Mouse (Mus musculus) frontal cortex, postnatal 25 days (tissue): ENCODE results near the gene Gcn1l1.
"Not testable (repeated sequence)": the region's sequence is repeated elsewhere in the genome, so short reads cannot be mapped to it uniquely, and the experiment has no call there.

ENCODE experiments used
- DNase-seq, 2 experiments: peaks; one replicate each; pipeline ENCODE4 v3.0.0; 2022; ENCODE audit warnings: low spot score in 2 of 2

Gene Gcn1l1

DNA sequence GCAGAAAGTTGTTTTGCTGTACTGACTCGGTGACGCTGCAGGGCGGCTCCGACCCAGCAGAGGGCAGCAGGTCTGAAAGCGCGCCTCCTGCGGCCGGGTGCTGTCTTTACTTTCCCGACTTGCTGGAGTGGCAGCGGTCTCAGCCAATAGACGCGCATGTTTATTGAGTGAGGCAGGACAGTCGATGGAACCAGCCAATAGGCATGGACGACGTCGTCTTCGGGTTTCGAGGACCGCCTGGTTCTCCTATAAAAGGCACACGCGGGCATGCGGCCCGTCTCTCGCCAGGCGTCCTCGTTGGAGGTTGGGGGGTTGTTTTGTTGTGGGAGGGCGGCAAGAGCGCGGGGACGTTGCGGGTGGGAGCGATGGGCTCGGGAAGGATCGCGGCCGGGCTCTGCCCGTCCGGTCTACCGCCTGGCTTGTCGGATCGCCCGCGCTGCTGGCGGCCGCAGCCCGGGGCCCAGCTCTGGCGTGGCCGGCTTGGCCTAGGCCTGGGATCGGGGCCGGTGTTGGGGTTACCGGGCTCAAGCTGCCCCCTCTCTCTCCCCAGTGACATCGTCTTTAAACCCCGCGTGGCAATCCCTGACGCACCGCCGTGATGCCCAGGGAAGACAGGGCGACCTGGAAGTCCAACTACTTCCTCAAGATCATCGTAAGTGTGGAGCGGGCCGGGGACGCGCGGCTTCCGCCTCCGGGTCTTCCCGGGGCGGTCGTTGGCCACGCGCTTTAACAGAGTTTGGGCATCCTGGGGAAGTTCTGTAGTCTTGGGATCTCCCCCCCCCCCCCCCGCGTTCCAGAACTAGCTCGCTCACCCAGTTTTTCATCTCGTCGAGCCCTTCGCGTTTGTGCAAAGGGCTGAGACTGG is 5.6 kb upstream of the Gcn1l1 start, which contains the start of gene Rplp0:
Rplp0 (plus strand) TSS at position 231 of the 865 bp plus-strand sequence.
- peak; percentile 100 for DNase-seq

- DNase-seq = no peak
Observed at GRCm38 (mm10) chr5:115560336-115560905, 4.6 kb upstream of the Gcn1l1 start.

GRCm38 (mm10) chr5:115563771-115564585 is 1.1 kb upstream of the Gcn1l1 start:
- no peak for DNase-seq

GRCm38 (mm10) chr5:115565403-115565802 is 349 bp downstream of the Gcn1l1 start:
- DNase-seq = no peak

DNA sequence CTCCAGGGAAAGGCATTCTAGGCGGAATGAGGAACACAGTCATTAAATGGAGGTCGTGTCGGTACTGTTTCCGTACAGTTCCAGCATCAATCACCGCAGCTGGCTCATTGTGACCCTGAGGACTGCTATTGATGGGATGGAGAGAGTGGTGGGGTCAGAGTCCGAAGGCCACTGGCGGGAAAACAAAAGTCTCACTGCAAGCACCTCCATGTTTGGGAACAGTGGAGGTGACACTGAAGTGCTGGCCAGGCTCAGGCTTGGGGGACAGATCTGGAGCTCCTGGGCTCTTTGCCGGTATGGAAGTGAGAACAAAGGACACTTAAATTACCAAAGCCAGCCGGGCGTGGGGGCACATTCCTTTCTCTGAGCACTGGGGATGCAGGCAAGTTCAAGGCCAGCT is 3.6 kb downstream of the Gcn1l1 start:
- no peak for DNase-seq

- no peak for DNase-seq
Observed at GRCm38 (mm10) chr5:115569308-115569707, 4.3 kb downstream of the Gcn1l1 start.

GRCm38 (mm10) chr5:115569721-115570120 is 4.7 kb downstream of the Gcn1l1 start:
- no peak for DNase-seq

- DNase-seq = peak; percentile 32 to 57
Observed at GRCm38 (mm10) chr5:115571086-115571485, 6.0 kb downstream of the Gcn1l1 start.

GRCm38 (mm10) chr5:115572679-115573535 is 7.9 kb downstream of the Gcn1l1 start:
- no peak for DNase-seq

GRCm38 (mm10) chr5:115574992-115575391 is 9.9 kb downstream of the Gcn1l1 start:
- no peak for DNase-seq

DNA sequence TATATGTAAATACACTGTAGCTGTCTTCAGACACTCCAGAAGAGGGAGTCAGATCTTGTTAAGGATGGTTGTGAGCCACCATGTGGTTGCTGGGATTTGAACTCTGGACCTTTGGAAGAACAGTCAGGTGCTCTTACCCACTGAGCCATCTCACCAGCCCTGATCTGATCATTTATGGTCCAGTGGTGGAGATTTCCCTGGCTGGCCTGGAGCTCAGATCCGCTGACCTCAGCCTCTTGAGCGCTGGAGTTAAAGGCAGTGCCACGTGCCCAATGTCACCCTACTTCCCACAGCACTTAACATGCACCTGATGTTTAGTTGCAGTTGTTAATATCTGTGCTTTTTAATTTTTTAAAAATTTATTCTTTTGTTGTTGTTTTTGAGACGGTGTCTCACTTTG is 12.6 kb downstream of the Gcn1l1 start:
- DNase-seq = not testable (repeated sequence)

DNA sequence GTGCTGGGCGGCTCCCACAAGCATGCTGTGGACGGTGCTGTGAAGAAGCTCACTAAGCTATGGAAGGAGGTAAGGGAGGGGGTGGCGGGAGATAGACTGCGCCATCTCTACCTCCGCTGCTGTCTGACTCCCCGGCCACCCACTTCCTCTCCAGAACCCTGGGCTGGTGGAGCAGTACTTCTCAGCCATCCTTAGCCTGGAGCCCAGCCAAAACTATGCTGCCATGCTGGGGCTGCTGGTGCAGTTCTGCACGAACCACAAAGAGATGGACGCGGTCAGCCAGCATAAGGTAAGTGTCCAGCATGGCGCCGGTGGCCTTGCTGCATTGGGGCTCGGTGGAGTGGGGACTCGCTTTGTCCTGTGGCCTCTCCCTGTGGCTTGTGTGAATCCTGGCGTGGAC is 13.9 kb downstream of the Gcn1l1 start:
- DNase-seq = no peak

DNA sequence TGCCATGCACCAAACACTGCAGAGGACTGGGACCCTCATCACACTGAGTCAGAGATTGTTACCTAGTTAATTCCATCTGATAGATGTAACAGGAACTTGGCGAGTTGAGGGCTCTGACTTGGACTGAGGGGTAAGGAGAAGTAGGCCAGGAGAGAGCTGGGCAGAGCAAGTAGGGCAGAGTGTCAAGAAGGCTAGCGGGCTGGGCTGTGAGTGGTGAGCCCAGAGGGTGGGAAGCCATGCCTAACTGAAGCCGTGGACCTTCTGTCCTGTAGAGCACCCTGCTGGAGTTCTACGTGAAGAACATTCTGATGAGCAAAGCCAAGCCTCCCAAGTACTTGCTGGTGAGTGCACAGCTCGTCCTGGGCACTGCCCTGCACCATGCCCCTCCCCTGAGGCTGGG is 14.3 kb downstream of the Gcn1l1 start:
- no peak for DNase-seq

DNA sequence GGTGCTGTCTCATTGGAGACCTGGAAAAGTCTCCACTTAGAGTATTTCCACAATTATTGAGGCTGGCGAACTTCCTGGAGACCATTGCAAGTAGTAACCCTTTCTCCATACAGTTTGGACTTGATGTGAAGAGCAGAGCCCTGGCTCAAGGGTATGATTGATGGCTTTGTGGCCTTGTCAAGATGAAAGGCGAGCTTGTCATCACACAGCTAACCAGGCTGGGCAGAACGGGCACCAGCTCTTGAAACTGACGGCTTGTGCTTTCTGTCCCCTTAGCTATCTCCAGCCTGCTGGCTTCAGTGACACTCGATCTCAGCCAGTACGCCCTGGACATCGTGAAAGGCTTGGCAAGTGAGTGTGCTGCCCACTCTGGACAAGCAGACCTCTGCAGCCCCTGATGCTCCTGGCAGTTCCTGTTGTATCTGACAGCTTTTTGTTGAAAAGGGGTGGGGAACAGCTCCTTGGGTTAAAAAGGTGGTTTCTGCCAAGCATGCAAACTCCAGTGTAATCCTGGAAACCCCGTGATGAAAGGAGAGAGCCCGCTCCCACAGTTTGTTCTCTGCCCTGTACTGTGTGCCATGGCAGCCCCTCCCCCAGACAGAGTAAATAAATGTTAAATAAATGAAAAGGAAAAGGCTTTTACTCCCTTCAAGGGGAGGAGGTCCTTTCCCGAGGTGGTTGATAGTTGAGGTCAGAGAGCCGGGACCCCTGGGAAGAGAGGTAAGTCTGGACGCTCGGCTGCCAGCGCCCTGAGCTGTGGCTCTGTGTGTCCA is 15.4 kb downstream of the Gcn1l1 start:
- no peak for DNase-seq

GRCm38 (mm10) chr5:115581662-115582061 is 16.6 kb downstream of the Gcn1l1 start:
- no peak for DNase-seq

DNA sequence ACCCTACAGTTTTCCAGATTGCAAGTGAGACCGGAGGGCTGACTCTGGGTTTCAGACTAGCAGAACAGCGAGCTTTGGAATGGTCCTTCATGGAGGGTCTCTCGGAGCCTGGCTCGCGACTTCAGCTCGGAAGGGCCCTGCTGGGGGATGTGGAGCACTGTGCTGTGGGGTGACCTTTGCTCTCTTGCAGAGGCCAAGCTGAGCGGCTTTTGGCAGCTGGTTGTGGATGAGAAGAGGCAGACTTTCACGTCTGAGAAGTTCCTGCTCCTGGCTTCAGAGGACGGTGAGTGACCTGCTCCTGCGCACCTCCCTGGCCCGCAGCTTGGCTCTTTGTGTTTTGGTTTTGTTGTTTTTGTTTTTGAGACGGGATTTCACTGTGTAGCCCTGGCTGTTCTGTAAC is 20.6 kb downstream of the Gcn1l1 start:
- DNase-seq = no peak

DNA sequence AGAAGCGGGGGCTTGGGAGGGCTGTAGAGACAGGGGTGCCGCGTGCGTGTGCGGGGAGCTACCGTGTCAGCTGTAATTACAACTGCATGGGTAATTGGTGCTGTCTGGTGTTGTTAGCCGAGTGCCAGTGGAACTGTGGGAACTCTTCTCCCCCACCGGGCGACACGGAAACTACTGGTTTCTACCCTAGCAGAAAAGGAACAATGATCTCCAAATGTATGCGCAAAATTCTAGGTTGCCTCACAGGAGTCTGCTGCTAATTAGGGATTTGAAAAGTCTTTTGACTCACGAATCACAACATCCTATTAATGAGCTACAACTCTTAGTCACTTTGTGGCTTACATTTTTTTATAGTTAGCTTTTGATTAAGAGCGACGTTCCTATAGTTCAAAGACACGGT is 21.1 kb downstream of the Gcn1l1 start:
- no peak for DNase-seq

DNA sequence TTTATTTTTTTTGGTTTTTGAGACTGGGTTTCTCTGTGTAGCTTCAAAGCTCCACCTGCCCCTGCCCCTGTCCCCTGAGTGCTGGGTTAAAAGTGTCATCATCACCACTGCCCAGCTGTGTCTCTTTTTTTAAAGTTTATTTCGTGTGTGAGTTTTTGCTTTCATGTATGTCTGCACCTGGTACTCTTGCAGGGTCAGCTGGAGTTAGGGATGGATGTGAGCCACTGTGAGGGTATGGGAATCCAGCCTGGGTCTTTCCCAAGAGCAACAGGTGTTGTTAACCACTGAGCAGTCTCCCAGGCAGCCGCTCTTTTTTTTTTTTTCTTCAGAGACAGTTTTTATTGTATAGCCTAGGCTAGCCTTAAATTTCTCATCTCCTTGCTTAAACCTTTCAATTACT is 21.7 kb downstream of the Gcn1l1 start:
- no peak for DNase-seq

DNA sequence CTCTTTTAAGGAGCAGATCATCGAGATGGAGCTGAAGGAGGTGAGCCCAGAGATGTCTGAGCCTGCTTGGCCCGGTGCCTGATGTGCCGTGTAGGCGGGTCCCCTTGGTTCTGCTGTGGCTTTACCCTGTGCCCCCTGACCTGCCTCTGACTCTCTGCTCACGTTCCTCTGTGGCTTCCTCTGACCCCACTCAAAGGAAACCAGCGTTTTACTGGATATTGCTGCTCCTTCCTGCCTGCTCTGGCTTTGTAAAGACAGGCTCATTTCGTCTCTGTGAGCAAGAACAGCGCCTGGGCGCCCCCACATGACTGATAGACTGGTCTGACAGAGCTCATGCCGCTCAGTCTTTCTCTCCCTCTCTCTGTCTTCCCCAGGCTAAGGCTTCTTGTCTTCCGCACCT is 26.0 kb downstream of the Gcn1l1 start:
- no peak for DNase-seq

DNA sequence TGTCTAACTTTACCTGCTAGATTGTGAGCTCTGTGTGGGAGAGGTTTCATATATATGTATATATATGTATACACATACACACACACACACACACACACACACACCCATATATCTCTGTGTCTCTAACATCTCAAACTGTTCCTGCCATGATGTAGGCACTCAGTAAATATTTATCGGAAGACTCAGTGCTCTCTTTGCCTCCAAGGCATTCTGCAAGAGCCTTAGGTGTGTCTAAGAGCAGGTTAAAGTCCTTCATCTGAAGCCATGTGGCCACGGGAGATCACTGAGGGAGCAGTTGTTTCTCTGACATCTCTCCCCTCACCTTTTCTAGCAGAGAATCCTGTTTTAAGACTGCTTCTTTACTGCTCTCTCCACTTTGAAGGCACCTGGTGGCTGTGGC is 26.5 kb downstream of the Gcn1l1 start:
- no peak for DNase-seq

GRCm38 (mm10) chr5:115603561-115603960 is 38.5 kb downstream of the Gcn1l1 start:
- DNase-seq = no peak
